Mouse (Mus musculus): ENCODE measurements around the gene Gm4737. TPM values are rescaled to one million over a fixed set of nuclear protein-coding genes. Genes with fewer than 3 reads are reported as not detected.

Gm4737 gene
- total RNA-seq, 2 experiments from 2014 or later = 25.4 to 31.3 TPM

Other genes starting within 250 kb of the Gm4737 start
- 10 to 100 TPM; 13.8 to 27.4 TPM for gene Phldb2, start 201.5 kb downstream of the Gm4737 start, total RNA-seq (2021)
- under 1 TPM; 0.51 to 0.53 TPM for gene Plcxd2, start 144.9 kb downstream of the Gm4737 start, total RNA-seq (2021)
- gene Cd96, start 34.8 kb downstream of the Gm4737 start, total RNA-seq (2021) = under 1 TPM in 1 of 2 experiments, not detected in 1; 0.16 TPM

Measured in adrenal gland, adult 18-20 months (tissue).